Mouse (Mus musculus) frontal cortex, postnatal 36 days (tissue): ENCODE data around the gene Mis18a.

Experiments used
- DNase-seq, 2 experiments: peaks; one replicate each; pipeline ENCODE4 v3.0.0; 2022; ENCODE audit warnings: low spot score in 2 of 2

Mis18a gene

DNA sequence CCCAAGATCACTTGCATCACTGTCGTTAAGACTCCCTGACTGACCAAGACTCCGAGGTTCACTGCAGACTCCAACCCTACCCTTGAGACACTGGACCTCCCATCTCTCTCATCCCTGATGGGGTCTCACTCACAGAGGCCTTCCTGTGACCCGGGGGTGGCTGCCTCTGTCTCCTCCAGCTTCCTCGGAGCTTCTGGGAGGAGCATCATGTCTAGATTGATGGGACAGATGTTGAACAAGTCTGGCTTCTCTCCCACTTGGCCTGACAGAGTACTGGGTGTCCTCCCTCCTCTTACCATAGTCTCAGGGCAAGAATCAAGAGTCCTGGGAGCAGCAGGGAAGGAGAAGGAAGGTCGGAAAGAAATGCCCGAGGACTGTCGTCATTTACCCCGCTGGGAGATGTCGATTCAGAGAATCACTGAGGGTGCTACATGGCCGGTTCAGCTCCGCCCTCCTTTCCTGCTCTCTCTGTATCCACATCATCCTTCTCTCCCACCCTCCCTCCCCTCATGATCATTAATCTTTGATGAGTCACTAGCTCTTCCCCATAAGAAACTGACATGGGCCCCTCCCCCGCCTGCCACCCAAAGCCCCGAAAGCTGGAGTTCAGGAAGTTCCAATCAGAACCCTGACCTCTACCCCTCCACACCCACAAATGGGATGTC lies 22.9 kb downstream of the Mis18a start:
- DNase-seq = no peak

DNA sequence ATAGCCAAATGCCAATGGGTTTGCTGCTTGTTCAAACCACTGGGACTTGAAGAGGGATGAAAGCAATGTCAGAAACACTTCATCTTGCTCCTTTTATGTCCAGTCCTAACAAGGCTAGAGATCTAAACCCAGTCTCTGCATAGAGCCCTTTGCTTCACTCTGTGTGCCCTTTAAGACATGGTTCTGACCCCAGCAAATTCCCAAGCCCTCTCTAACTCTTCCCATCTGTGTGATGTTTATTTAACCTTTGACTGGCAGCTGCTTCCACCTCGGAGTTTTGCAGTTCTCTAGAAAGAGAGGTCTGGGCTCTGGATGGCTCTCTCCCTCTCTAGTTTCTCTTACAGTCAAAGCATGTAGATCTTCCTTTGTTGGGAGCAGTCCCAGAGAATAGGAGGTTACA lies 23.6 kb downstream of the Mis18a start:
- no peak for DNase-seq

DNA sequence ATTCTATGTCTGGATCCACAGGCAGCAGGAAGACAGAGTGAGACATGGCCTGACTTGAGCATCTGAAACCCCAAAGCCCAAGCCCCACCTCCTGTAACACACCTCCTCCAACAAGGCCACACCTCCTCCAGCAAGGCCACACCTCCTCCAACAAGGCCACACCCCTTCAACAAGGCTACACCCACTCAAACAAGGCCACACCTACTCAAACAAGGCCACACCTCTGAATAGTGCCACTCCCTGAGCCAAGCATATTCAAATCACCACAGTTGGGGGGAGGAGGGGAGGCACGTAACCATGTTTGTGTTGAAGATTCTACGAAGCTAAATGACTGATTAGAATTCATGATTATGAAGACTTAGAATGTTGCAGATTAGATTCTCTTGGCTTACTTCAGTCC lies 25.7 kb downstream of the Mis18a start:
- no peak for DNase-seq

DNA sequence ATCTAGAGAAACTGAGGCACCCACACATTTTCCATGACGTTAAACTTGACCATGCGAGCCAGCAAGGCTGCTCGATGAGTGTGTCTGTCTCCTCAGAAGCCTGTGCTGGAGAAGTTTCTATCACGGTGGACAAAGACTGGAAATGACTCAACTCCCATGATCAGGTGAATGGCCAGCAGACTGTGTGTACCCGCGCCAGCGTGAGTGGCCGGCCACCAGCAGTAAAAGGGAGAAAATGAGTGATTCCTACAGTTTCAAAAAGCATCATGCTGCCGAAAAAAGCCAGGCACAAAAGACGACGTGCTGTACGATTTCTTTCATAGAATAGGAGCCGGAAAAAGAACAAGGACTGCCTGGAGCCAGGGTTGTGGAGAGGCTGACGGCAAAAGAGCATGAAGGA lies 27.8 kb downstream of the Mis18a start:
- DNase-seq = no peak

DNA sequence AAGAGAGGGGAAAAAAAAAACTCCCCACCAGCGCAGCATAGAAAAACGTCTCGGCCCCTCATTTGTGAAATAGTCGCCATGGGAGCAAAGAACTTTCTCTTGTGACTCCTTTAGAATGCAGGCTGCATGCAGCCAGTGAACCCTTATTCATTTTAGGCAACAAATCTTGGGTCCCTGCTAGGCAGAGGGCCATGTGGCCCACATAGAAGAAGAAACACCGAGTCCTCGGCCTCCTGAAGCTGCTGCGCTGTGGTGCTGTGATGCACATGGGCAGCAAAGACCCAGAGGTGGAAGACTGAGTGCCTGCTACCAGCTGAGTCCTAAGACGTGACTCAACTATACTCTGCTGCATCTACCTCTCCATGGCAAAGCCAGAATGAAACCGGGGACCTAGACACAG lies 30.9 kb downstream of the Mis18a start:
- no peak for DNase-seq

DNA sequence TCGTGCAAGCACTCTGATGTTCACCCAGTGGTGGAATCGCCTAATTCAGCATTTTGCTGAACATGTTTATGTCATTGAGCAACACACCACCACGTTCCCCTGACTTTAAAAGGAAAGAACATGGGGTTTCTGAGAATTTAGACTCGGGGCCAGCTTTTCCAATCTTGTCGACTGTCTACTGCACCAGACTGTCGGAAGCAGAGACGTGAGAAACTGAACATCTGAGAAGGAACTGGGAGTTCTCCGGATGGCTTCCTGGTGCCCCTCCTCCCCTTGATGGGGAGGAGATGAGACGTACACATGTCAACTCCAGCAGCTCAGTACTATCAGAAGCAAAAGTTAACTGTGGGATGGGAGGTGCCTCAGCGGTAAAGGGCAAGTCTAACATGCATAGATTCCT lies 32.1 kb downstream of the Mis18a start:
- DNase-seq = no peak

DNA sequence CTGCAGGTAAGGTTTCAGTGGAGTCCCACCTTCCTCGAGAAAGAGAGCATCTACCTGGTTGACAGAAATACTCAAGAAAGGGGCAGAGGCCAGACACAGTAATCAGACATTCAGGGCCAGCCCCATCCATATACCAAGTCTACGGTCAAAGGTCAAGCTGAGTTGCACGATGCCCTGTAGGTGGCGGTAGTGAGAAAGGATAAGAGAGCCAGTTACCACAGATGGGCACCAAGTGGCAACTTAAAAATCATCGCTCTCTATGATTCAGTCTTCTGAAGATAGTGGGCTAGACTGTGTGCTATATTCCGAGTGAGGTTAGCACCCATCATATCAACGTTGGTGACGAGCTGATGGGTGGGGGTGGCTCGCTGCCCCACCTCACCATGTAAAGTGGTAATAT lies 32.5 kb downstream of the Mis18a start:
- no peak for DNase-seq

DNA sequence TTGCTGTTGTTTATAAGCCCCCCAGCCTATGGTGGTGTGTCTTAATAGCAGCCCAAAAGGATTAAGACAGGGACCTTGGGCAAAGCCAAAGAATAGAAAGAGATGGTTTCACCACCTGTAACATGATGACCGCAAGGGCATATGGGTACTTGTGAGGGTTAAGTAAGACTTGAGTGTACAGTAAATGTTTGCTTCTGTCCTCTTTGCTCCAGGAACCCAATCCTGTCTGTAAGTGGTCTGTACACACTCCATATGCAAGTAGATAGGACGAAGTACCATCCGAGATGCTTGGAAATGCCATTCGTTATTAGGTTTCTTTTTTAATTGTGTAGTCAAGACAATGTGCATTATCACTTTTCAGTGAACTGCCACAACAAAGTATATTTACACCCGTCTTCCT lies 33.6 kb downstream of the Mis18a start:
- no peak for DNase-seq

DNA sequence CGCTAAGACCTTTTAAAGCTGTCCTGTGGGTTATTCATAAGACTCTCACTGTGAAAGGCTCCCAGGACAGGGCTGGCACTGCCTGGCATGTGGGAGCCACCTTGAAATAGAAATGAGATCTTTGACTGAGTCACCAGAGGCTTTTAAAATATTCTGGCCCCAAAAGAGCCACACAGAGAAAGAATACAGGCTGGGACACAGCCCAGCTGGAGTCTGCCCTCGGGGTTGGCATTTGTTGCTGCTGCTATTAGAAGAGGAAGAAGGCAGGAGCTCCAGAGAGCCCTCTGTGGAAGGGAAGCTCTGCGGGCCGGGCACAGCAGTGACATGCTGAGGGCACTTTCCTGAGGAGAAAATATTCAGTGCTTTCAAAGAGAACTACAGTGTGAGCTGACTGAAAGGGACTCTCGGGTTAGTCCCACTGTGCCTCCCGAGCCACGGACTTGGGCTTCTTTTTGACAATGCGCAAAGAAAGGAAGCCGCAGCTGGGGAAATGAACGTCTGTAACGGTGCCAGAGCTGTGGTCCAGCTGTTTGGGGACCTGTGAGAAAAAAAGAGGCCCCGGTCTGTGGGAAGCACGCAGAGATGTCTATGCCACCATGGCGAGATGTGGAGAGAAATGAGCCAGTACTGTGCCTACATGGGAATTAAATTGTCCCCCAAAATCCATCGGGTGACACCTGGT lies 34.4 kb downstream of the Mis18a start:
- DNase-seq = peak in 1 of 2 experiments; percentile 59

DNA sequence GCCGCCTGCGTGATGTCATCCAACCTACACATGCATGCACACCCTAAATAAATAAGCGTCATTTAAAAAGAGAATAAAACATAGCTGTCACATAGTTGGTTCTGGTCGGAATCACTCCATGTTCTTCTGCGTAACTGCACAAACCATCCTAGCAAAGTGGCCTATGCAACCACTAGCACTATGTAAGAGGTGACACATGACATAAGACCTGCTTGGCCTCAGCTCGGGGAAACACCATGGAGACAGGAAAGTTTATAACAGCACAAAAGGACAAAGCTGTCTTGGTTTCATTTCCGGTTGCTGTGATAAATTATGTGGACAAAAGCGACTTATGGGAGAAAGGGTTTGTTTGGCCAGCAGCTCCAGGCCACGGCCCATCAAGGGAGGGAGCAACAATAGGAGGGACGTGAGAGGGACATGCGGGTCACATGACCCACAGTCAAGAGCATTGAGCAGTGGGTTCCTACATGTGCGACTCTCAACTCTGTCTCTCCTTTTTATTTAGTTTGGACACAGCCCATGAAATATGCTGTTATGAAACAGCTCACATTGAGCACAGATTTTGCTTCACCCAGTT lies 39.4 kb downstream of the Mis18a start:
- no peak for DNase-seq

DNA sequence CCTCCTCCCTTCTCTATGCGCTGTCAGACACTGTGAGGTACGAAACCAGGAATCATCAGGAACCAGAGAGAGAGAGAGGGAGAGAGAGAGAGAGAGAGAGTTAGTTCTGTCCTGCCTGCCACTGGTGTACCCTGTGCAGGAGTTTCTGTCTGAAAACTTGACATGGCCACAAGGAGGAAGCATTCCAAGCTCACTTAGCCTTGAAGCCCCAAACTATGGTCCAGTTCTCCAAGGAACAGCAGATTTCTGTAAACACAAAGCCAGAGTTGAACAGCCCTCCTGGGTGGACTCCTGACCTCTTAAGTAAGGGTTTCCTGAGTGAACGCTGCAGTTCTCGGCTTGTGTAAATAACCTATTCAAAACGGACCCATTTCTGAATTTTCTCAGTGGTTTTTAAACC lies 40.2 kb downstream of the Mis18a start:
- DNase-seq = no peak

DNA sequence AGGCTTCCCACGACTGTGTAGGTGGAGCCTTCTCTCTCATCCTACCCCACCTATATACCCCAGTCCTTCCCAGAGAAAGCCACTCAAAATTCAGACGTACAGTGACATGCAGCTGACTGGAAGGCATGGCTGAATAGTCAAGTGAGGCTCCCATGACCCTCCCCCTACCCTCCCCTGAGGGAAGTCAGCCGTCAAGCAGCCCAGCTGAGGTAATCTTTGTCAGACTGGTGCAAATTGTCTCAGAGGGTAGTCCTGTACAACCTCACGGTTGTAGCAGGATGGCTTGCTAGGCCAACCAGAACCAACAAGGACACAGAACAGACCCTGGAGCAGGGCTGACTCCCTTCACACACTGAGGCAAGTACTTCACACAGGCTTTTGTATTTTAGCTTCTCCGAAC lies 43.1 kb downstream of the Mis18a start:
- no peak for DNase-seq

DNA sequence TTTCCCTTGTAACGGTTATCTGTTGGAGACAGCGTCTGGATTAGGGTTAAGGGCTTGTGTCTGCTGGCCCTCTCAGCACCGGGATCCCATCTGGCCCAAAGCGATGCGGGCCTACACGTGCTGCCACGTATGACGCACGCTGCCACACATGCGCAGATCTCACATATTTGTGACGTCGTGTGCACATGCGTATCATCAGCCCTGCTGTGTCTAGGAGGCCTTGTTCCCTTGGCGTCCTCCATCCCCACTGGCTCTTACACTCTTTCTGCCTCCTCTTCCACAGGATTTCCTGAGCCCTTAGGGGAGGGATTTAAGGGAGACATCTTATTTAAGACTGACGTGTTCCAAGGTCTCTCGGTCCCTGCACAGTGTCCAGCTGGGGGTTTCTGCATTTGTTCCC lies 47.2 kb downstream of the Mis18a start:
- no peak for DNase-seq

DNA sequence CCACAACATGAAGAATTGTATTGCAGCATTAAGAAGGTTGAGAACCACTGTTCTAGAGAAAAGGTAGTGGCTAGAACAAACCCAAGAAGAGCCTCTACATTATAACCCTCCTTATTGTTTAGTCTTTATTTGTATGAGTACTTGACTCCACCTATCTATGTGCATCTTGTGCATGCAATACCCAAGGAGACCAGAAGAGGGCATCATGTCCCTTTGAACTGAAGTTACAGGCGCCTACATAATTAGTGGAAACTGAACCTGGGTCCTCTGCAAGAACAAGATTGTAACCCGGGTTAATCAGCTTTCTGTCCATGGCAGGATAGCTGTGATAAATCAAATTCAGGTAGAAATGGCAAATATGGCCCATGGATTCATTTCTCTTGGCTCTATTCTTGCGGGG lies 48.4 kb downstream of the Mis18a start:
- DNase-seq = no peak

DNA sequence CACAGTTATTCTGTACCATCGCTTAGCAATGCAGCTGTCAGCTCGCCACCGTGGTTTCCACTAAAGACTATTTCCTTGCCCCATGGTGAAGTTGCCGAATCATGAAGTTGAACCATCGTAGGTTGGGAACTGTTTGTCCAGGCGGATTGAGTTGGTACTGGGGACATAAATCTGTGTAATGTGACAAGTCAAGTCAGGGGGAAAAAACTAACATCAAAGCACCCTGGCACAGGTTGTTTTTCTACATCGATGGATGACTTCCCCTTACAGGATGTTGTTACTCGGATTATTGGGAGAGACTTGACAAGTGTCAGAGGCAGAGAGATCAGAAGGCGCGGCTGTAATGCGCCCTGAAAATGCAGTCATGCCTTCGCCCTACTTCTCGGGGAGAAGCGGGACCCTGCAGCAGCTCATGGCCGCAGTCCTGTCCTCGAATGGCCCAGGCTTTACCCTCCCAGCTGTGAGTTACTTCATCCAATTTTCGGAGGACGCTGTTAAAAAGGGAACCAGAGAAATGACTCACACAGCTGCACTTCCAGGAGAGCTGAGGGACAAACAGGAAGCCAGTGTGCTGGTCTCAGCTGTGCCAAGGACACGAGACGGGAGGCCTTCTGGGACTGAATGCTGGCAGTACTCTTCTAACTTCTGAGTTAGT lies 50.2 kb downstream of the Mis18a start:
- peak; percentile 18 to 44 for DNase-seq

DNA sequence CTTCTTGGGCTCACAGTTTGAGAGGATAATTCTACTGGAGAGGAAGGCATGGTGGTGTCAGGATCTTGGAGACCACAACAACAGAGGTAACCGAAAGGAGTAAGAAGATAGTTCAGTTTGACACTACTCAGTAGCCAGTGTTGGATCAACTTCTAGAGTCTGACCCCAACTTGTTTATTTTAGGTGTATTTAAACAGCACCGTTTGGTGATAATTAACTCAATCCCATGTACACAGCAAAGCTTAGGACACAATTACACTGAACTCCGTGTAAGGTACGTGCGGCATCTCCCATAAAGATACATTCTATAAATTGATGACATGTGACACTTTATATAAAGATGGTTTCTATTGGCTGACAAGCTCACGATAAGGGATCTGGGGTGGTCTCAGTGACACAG lies 52.6 kb downstream of the Mis18a start:
- DNase-seq = no peak

DNA sequence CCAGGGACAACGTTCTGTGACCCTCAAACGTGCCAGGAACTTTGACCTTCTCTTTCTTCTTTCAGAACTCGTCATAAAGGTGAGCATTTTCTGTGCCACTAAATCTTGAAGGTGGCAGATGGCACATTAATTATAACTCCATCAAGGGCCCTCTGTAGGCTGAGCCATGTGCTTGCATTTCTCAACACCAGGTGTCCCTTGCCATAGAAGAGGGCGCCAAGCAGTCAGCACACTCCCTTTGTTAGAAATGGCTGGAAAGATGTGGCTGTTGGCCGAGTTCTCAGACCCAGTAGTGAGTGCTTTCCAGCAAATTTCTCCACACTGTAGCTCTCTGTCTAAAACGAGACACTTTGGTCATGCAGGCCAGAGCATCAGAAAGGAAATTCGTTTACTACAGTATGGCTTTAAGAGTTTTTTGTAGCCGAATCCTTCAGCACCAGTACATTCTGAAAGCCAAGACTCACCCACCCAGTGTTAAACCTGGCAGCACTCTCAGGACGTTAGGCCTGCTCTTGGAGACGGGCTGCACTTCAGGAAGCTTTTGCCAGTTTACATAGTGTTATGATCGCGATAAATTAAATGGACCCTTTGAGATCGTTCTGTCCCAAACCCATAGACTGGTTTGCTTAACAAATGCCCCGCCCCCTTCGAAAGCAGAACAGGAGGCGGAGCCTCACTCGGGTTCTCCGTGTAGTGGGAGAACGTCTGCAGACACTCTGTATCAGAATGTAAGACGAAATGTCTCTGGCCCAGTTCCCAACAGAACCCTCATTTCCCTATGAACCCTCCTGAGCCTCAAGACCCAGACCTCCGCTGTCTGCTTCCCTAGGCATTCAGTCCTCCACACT lies 53.5 kb downstream of the Mis18a start:
- no peak for DNase-seq
